Mouse (Mus musculus): ENCODE results near the gene Becn1. TPM values are rescaled to one million over a fixed set of nuclear protein-coding genes. Genes with fewer than 3 reads are reported as not detected.
"Not testable (repeated sequence)": the region's sequence is repeated elsewhere in the genome, so short reads cannot be mapped to it uniquely, and the experiment has no call there.

Becn1 gene
- polyA plus RNA-seq, 1 experiment from 2014 or later = 148 TPM

DNA sequence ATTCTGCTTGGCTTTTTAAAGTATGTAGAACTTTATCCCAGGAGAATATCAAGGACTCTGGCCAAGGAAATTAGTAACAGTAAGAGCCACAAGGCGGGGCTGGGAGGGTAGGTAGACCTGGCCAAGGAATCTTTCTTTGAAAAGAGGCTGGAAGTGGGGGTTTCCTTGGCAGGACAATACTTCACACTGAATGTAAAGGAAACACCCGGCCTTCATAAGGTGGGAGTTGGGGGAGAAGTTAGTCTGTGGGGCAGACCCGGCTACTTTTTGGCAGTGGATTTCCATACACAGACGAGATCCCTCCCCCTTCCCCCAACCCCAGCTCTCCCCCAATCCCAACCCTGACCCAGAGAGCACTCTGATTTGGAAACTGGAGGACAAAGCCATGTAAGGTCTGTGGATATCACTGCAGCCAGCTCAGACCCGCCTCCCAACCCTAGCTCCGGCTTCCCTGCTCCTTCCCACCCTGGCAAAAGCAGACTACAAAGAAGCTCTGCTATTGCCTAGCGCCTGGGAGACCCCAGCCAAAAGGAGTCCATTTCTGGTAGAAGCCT, 28.4 kb upstream of the Becn1 start, which contains the start of gene Aoc3:
Gene Aoc3 (plus strand): TSS at position 235 of the 554 bp plus-strand sequence.
- no peak for DNase-seq (ENCODE audit: low spot score)
- Histone ChIP-seq H3K27me3 (ENCODE audit: insufficient read depth, poor library complexity, severe bottlenecking) (no peaks in the 10 kb centered on the region), H3K9me3 (no peaks in the 10 kb centered on the region), H3K4me3 (0 out of 2 replicates have a peak within 1 kb of the TSS, but pooled peaks have one; percentile 8), H3K36me3 (peaks cover 12% of the 10 kb centered on the region), H3K4me1 (peaks cover 18% of the 10 kb centered on the region), H3K27ac (no peak within 1 kb of the TSS)
- 55% methylated on average over 7 of the region's 7 CpGs for WGBS

- H3K27me3 ChIP-seq (ENCODE audit: insufficient read depth, poor library complexity, severe bottlenecking) = no peaks in the 10 kb centered on the region
- 80% methylated on average over 6 of the region's 6 CpGs for WGBS
- no peak overlapping the region for H3K4me3 ChIP-seq
- no peaks in the 10 kb centered on the region for H3K9me3 ChIP-seq
- H3K36me3 ChIP-seq = peaks cover 25% of the 10 kb centered on the region
- no peak for DNase-seq (ENCODE audit: low spot score)
- 0 out of 2 replicates have a peak overlapping the region, but pooled peaks have one; percentile 3 for H3K27ac ChIP-seq
- peaks cover 11% of the 10 kb centered on the region for H3K4me1 ChIP-seq
Measured at GRCm38 (mm10) chr11:101328941-101329635, 27.0 kb upstream of the Becn1 start.

GRCm38 (mm10) chr11:101327311-101327710, 25.2 kb upstream of the Becn1 start:
- no peak for DNase-seq (ENCODE audit: low spot score)
- Histone ChIP-seq H3K4me1 (peaks cover 6% of the 10 kb centered on the region; the same call in 1 of the 2 replicates), H3K36me3 (peaks cover 43% of the 10 kb centered on the region), H3K27ac (no peak overlapping the region), H3K27me3 (ENCODE audit: insufficient read depth, poor library complexity, severe bottlenecking) (no peaks in the 10 kb centered on the region), H3K9me3 (no peaks in the 10 kb centered on the region), H3K4me3 (no peak overlapping the region)
- 48% methylated on average over 3 of the region's 3 CpGs for WGBS

DNA sequence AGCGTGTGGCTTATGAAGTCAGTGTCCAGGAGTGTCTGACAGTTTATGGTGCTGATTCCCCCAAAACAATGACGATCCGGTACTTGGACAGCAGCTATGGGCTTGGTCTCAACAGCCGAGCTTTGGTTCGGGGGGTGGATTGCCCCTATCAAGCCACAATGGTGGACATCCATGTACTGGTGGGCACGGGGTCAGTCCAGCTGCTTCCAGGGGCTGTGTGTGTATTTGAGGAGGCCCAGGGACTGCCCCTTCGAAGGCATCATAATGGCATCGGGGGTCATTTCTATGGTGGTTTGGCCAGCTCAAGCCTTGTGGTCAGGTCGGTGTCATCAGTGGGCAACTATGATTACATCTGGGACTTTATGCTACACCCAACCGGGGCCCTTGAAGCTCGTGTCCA, 24.1 kb upstream of the Becn1 start:
- no peaks in the 10 kb centered on the region for H3K9me3 ChIP-seq
- no peak overlapping the region for H3K27ac ChIP-seq
- no peak overlapping the region for H3K4me3 ChIP-seq
- no peaks in the 10 kb centered on the region for H3K27me3 ChIP-seq (ENCODE audit: insufficient read depth, poor library complexity, severe bottlenecking)
- no peak for DNase-seq (ENCODE audit: low spot score)
- peaks cover 55% of the 10 kb centered on the region for H3K36me3 ChIP-seq
- peaks cover 6% of the 10 kb centered on the region; the same call in 1 of the 2 replicates for H3K4me1 ChIP-seq
- WGBS = 80% methylated on average over 11 of the region's 11 CpGs

- H3K4me3 ChIP-seq; H3K27me3 ChIP-seq (ENCODE audit: insufficient read depth, poor library complexity, severe bottlenecking); H3K4me1 ChIP-seq; DNase-seq (ENCODE audit: low spot score); H3K27ac ChIP-seq; H3K9me3 ChIP-seq: not testable (repeated sequence)
- WGBS = 91% methylated on average over 11 of the region's 11 CpGs
- H3K36me3 ChIP-seq = peaks cover 64% of the 10 kb centered on the region
Measured at GRCm38 (mm10) chr11:101325201-101325600, 23.1 kb upstream of the Becn1 start.

DNA sequence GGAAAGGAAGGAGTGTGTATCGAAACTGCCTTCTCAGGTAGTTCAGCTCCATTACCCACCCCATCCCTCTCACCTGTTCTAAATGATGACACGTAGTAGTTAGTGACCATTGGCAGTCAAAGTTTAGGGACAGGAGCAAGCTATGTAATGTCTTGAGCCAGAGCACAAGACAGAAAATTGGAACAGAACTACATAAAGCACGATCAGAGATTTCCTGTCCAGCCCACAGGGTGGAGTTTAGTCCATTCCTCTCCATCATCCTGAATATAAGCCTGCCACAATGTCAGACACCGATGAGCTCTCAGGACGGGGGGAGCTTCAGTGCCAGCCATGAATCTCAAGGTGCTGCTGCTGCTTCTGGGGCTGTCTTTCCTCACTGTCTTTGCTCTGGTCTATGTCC, 22.7 kb upstream of the Becn1 start, which contains the start of gene Aoc2:
Gene Aoc2 (plus strand): TSS at position 301 of the 400 bp plus-strand sequence.
- H3K9me3 ChIP-seq = no peaks in the 10 kb centered on the region
- DNase-seq (ENCODE audit: low spot score) = no peak
- H3K4me3 ChIP-seq = no peak within 1 kb of the TSS
- no peaks in the 10 kb centered on the region for H3K27me3 ChIP-seq (ENCODE audit: insufficient read depth, poor library complexity, severe bottlenecking)
- no peaks in the 10 kb centered on the region for H3K4me1 ChIP-seq
- H3K36me3 ChIP-seq = peaks cover 69% of the 10 kb centered on the region
- 92% methylated on average over 5 of the region's 5 CpGs for WGBS
- no peak within 1 kb of the TSS for H3K27ac ChIP-seq

DNA sequence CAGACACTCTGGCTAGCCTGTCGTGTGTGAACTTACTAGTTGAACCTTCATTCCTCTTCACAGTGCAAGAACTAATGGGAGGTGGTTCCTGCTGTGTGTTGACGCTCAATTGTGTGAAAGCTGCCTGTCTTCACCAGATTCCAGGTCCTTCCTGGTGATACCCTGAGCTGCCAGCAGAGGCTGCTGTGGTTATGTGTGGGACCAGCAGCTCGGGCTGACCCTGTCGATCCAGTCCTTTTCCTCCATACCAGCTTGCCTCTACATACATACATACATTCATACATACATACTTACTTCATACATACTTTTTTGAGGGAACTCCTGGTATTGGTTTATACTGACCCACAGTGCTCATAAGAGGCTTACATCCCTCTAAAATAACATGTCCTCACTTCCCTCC, 21.5 kb upstream of the Becn1 start:
- WGBS = 25% methylated on average over 4 of the region's 4 CpGs
- peak; percentile 88 for DNase-seq (ENCODE audit: low spot score)
- H3K36me3 ChIP-seq = peaks cover 79% of the 10 kb centered on the region
- H3K27me3 ChIP-seq (ENCODE audit: insufficient read depth, poor library complexity, severe bottlenecking) = no peaks in the 10 kb centered on the region
- H3K4me1 ChIP-seq = no peaks in the 10 kb centered on the region
- no peak overlapping the region for H3K27ac ChIP-seq
- no peak overlapping the region for H3K4me3 ChIP-seq
- H3K9me3 ChIP-seq = no peaks in the 10 kb centered on the region

- H3K27me3 ChIP-seq (ENCODE audit: insufficient read depth, poor library complexity, severe bottlenecking) = no peaks in the 10 kb centered on the region
Measured at GRCm38 (mm10) chr11:101316501-101316917, 14.4 kb upstream of the Becn1 start.

GRCm38 (mm10) chr11:101315665-101316500, 13.8 kb upstream of the Becn1 start, which contains the start of gene Psme3:
Gene Psme3 (plus strand): TSS chr11:101316213.
- Histone ChIP-seq H3K4me3 (peak within 1 kb of the TSS; percentile 98), H3K36me3 (peaks cover 33% of the 10 kb centered on the region), H3K27me3 (ENCODE audit: insufficient read depth, poor library complexity, severe bottlenecking) (no peaks in the 10 kb centered on the region), H3K4me1 (peaks cover 17% of the 10 kb centered on the region), H3K9me3 (no peaks in the 10 kb centered on the region), H3K27ac (peak within 1 kb of the TSS; percentile 95)
- DNase-seq (ENCODE audit: low spot score) = peak; percentile 96
- WGBS = under 1% methylated on average over 62 of the region's 62 CpGs

More at GRCm38 (mm10) chr11:101316501-101316917, 14.4 kb upstream of the Becn1 start:
- peaks cover 39% of the 10 kb centered on the region for H3K36me3 ChIP-seq
- peak overlapping the region; percentile 98 for H3K4me3 ChIP-seq
- under 1% methylated on average over 17 of the region's 17 CpGs for WGBS
- H3K4me1 ChIP-seq = peaks cover 17% of the 10 kb centered on the region
- H3K27ac ChIP-seq = peak overlapping the region; percentile 95
- H3K9me3 ChIP-seq = no peaks in the 10 kb centered on the region
- peak; percentile 89 for DNase-seq (ENCODE audit: low spot score)

- Histone ChIP-seq H3K4me3 (peak overlapping the region; percentile 98), H3K27ac (peak overlapping the region; percentile 95), H3K36me3 (peaks cover 26% of the 10 kb centered on the region), H3K4me1 (peaks cover 17% of the 10 kb centered on the region), H3K9me3 (no peaks in the 10 kb centered on the region), H3K27me3 (ENCODE audit: insufficient read depth, poor library complexity, severe bottlenecking) (no peaks in the 10 kb centered on the region)
- 77% methylated on average over 8 of the region's 8 CpGs for WGBS
- DNase-seq (ENCODE audit: low spot score) = no peak
Measured at GRCm38 (mm10) chr11:101315082-101315650, 13.1 kb upstream of the Becn1 start.

- Histone ChIP-seq H3K36me3 (peaks cover 20% of the 10 kb centered on the region), H3K27ac (peak overlapping the region; percentile 32; the same call in 1 of the 2 replicates), H3K4me1 (peaks cover 17% of the 10 kb centered on the region), H3K27me3 (ENCODE audit: insufficient read depth, poor library complexity, severe bottlenecking) (no peaks in the 10 kb centered on the region), H3K9me3 (no peaks in the 10 kb centered on the region), H3K4me3 (no peak overlapping the region)
- DNase-seq (ENCODE audit: low spot score) = no peak
- 89% methylated on average over 1 of the region's 1 CpGs for WGBS
Measured at GRCm38 (mm10) chr11:101314567-101314966, 12.5 kb upstream of the Becn1 start.

GRCm38 (mm10) chr11:101312150-101312549, 10.1 kb upstream of the Becn1 start:
- 73% methylated on average over 3 of the region's 3 CpGs for WGBS
- H3K9me3 ChIP-seq = no peaks in the 10 kb centered on the region
- peaks cover 7% of the 10 kb centered on the region; the same call in 1 of the 2 replicates for H3K4me1 ChIP-seq

More at GRCm38 (mm10) chr11:101312150-101312549, 10.1 kb upstream of the Becn1 start:
- no peak for DNase-seq (ENCODE audit: low spot score)
- Histone ChIP-seq H3K36me3 (no peaks in the 10 kb centered on the region), H3K27ac (no peak overlapping the region), H3K27me3 (ENCODE audit: insufficient read depth, poor library complexity, severe bottlenecking) (no peaks in the 10 kb centered on the region), H3K4me3 (no peak overlapping the region)
